Mouse (Mus musculus) olfactory bulb, adult 2 months (tissue): Measurements from ENCODE around the gene Clk2.

Experiments
- CTCF ChIP-seq: fragments of 200-500 bp; IDR thresholded peaks from 2 replicates; pipeline ENCODE4 v1.5.1; 2012; ENCODE audit warnings: low read depth, mild to moderate bottlenecking, low read length, moderate library complexity; ENCODE audit not compliant: insufficient read depth
- POLR2A ChIP-seq: fragments of 200-500 bp; IDR thresholded peaks from 2 replicates; pipeline ENCODE4 v1.6.1; 2012; ENCODE audit warnings: mild to moderate bottlenecking, low read depth, low read length, moderate library complexity; ENCODE audit not compliant: insufficient read depth

DNA sequence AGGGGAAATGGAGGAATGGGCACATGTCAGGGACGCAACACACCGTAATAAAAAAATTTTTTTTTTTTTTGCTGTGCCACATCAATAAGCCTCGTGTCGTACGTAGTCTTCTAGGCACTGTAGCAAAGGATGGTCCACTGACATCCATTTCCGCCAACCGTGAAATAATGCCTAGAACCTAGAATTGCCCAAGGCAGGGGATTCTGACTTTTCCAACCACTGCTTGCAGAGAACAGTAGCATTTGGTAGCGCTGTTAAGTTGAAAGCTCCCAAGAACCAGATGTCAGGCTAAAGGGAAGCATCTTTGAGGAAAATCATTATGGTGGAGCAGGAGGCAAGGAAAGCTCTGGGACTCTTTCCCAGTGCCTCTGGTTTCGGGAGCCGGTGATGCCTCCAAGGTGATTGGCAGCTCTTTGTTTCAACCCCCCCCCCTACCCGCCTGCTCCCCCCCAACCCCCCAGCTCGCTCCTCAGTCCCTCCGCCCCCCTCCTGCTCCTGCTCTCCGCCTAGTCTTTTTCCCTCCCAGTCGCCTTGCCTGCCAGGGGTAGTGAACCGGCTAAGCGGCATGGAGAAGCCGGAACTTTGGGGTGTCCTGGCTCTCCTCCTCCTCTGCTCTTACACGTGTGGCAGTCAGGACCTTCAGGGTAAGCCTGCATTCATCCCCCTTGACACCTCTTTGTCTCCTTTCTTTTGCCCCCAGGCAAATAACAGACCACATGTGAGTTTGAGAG lies 50.3 kb downstream of the Clk2 start, which contains the start of gene Thbs3:
- TF ChIP-seq CTCF: no peak
- no peak for TF ChIP-seq POLR2A
